Mouse (Mus musculus) midbrain, embryonic 15.5 days (tissue): ENCODE data around the gene Klhl36. TPM values are rescaled to one million over a fixed set of nuclear protein-coding genes. Genes with fewer than 3 reads are reported as not detected.
"Not testable (repeated sequence)": the region's sequence is repeated elsewhere in the genome, so short reads cannot be mapped to it uniquely, and the experiment has no call there.

Experiments
- ATAC-seq: fragments of 200-750 bp; cut with Nextera tagmentation; replicated peaks from 2 replicates; pipeline ENCODE4 v1.8.0; 2017; ENCODE audit warnings: moderate TSS enrichment
- H3K27ac ChIP-seq: fragments of 300-500 bp; sonication (generic); 2 replicates; pipeline ENCODE4 v1.5.1; 2015; ENCODE audit warnings: mild to moderate bottlenecking, inconsistent platforms
- H3K27me3 ChIP-seq: fragments of 300-500 bp; sonication (generic); replicated peaks from 2 replicates; pipeline ENCODE4 v1.6.1; 2015; ENCODE audit warnings: inconsistent platforms
- H3K36me3 ChIP-seq: fragments of 300-500 bp; sonication (generic); replicated peaks from 2 replicates; pipeline ENCODE4 v1.6.1; 2015; ENCODE audit warnings: inconsistent platforms
- H3K4me1 ChIP-seq: fragments of 300-500 bp; sonication (generic); 2 replicates; pipeline ENCODE4 v1.6.1; 2015; ENCODE audit warnings: inconsistent platforms
- H3K4me2 ChIP-seq: fragments of 300-500 bp; sonication (generic); 2 replicates; pipeline ENCODE4 v1.6.1; 2015; ENCODE audit warnings: inconsistent platforms, mild to moderate bottlenecking, moderate library complexity
- H3K4me3 ChIP-seq: fragments of 300-500 bp; sonication (generic); 2 replicates; pipeline ENCODE4 v1.5.1; 2015; ENCODE audit warnings: mild to moderate bottlenecking, inconsistent platforms
- H3K9ac ChIP-seq: fragments of 300-500 bp; sonication (generic); 2 replicates; pipeline ENCODE4 v1.6.1; 2015; ENCODE audit warnings: mild to moderate bottlenecking, inconsistent platforms
- H3K9me3 ChIP-seq: fragments of 300-500 bp; sonication (generic); 2 replicates; pipeline ENCODE4 v1.6.1; 2016; ENCODE audit warnings: inconsistent platforms
- WGBS: fragments of 180-500 bp; shearing (Covaris S2); methylation state at CpG from one replicate; pipeline ENCODE4 v1.1.7; 2015; ENCODE audit warnings: mixed read lengths; 5-methylcytosine and 5-hydroxymethylcytosine counted together
- polyA plus RNA-seq: library from polyadenylated mRNA; unstranded; fragments of >200 nt; fragmentation: Nextera tagmentation; extraction: Ambion mirVana; gene quantifications from 2 replicates; pipeline ENCODE4 v1.2.1, GENCODE M21; 2015

Gene Klhl36
- polyA plus RNA-seq, 1 experiment from 2014 or later: 20.2 TPM

- Histone ChIP-seq H3K4me1 (peaks cover 71% of the 10 kb centered on the region), H3K9ac (peak overlapping the region; percentile 43), H3K9me3 (no peaks in the 10 kb centered on the region), H3K27ac (peak overlapping the region; percentile 43), H3K27me3 (no peaks in the 10 kb centered on the region), H3K36me3 (no peaks in the 10 kb centered on the region), H3K4me2 (peak overlapping the region; percentile 78), H3K4me3 (peak overlapping the region; percentile 96)
- WGBS: 39% methylated on average over 10 of the region's 10 CpGs
- ATAC-seq: no peak
Observed at GRCm38 (mm10) chr8:119837553-119838071, 24.5 kb upstream of the Klhl36 start.

- WGBS: 61% methylated on average over 19 of the region's 19 CpGs
- Histone ChIP-seq H3K36me3 (no peaks in the 10 kb centered on the region), H3K4me3 (peak overlapping the region; percentile 96), H3K9ac (peak overlapping the region; percentile 74), H3K4me2 (peak overlapping the region; percentile 78), H3K27ac (peak overlapping the region; percentile 43), H3K9me3 (no peaks in the 10 kb centered on the region), H3K4me1 (peaks cover 64% of the 10 kb centered on the region), H3K27me3 (no peaks in the 10 kb centered on the region)
- ATAC-seq: no peak
Observed at GRCm38 (mm10) chr8:119838100-119838982, 23.7 kb upstream of the Klhl36 start.

GRCm38 (mm10) chr8:119838983-119839340, 23.1 kb upstream of the Klhl36 start:
- 41% methylated on average over 4 of the region's 4 CpGs for WGBS
- H3K27ac ChIP-seq: peak overlapping the region; percentile 88
- no peaks in the 10 kb centered on the region for H3K9me3 ChIP-seq
- no peaks in the 10 kb centered on the region for H3K27me3 ChIP-seq
- H3K36me3 ChIP-seq: no peaks in the 10 kb centered on the region
- peak overlapping the region; percentile 74 for H3K9ac ChIP-seq
- peak overlapping the region; percentile 96 for H3K4me3 ChIP-seq
- peak overlapping the region; percentile 78 for H3K4me2 ChIP-seq
- no peak for ATAC-seq
- peaks cover 58% of the 10 kb centered on the region for H3K4me1 ChIP-seq

- 8% methylated on average over 14 of the region's 14 CpGs for WGBS
- Histone ChIP-seq H3K36me3 (no peaks in the 10 kb centered on the region), H3K4me2 (peak overlapping the region; percentile 78), H3K27ac (peak overlapping the region; percentile 88), H3K4me1 (peaks cover 56% of the 10 kb centered on the region), H3K9ac (peak overlapping the region; percentile 74), H3K9me3 (no peaks in the 10 kb centered on the region), H3K27me3 (no peaks in the 10 kb centered on the region), H3K4me3 (peak overlapping the region; percentile 96)
- peak; percentile 25 for ATAC-seq
Observed at GRCm38 (mm10) chr8:119839419-119840021, 22.5 kb upstream of the Klhl36 start.

- ATAC-seq: peak; percentile 96
- under 1% methylated on average over 57 of the region's 57 CpGs for WGBS
- peaks cover 54% of the 10 kb centered on the region for H3K4me1 ChIP-seq
- peak within 1 kb of the TSS; percentile 96 for H3K4me3 ChIP-seq
- H3K9ac ChIP-seq: peak within 1 kb of the TSS; percentile 74
- H3K4me2 ChIP-seq: peak within 1 kb of the TSS; percentile 78
- no peaks in the 10 kb centered on the region for H3K27me3 ChIP-seq
- no peaks in the 10 kb centered on the region for H3K9me3 ChIP-seq
- no peaks in the 10 kb centered on the region for H3K36me3 ChIP-seq
- peak within 1 kb of the TSS; percentile 88 for H3K27ac ChIP-seq
Observed at GRCm38 (mm10) chr8:119840275-119840808, 21.7 kb upstream of the Klhl36 start, which contains the start of gene Cotl1. Gene Cotl1, minus strand, starts transcription at chr8:119840544.

GRCm38 (mm10) chr8:119840905-119841411, 21.1 kb upstream of the Klhl36 start:
- WGBS: 9% methylated on average over 8 of the region's 8 CpGs
- Histone ChIP-seq H3K4me3 (peak overlapping the region; percentile 96), H3K9ac (peak overlapping the region; percentile 55), H3K4me2 (peak overlapping the region; percentile 78), H3K4me1 (peaks cover 48% of the 10 kb centered on the region), H3K36me3 (no peaks in the 10 kb centered on the region), H3K27ac (peak overlapping the region; percentile 88), H3K27me3 (no peaks in the 10 kb centered on the region), H3K9me3 (no peaks in the 10 kb centered on the region)
- ATAC-seq: peak; percentile 18; the same call in 1 of the 2 replicates

- no peak overlapping the region for H3K9ac ChIP-seq
- peaks cover 24% of the 10 kb centered on the region for H3K4me1 ChIP-seq
- WGBS: 3% methylated on average over 4 of the region's 4 CpGs
- H3K36me3 ChIP-seq: no peaks in the 10 kb centered on the region
- no peaks in the 10 kb centered on the region for H3K9me3 ChIP-seq
- no peak overlapping the region for H3K27ac ChIP-seq
- no peak overlapping the region for H3K4me3 ChIP-seq
- no peak for ATAC-seq
- H3K4me2 ChIP-seq: no peak overlapping the region
- no peaks in the 10 kb centered on the region for H3K27me3 ChIP-seq
Observed at GRCm38 (mm10) chr8:119843444-119843843, 18.6 kb upstream of the Klhl36 start.

GRCm38 (mm10) chr8:119844577-119844976, 17.5 kb upstream of the Klhl36 start:
- H3K9ac ChIP-seq: no peak overlapping the region
- no peak for ATAC-seq
- H3K4me2 ChIP-seq: no peak overlapping the region
- no peak overlapping the region for H3K4me3 ChIP-seq
- no peaks in the 10 kb centered on the region for H3K9me3 ChIP-seq
- WGBS: 50% methylated on average over 8 of the region's 8 CpGs
- H3K27ac ChIP-seq: no peak overlapping the region
- no peaks in the 10 kb centered on the region for H3K27me3 ChIP-seq
- peaks cover 12% of the 10 kb centered on the region for H3K4me1 ChIP-seq
- no peaks in the 10 kb centered on the region for H3K36me3 ChIP-seq

GRCm38 (mm10) chr8:119845741-119846140, 16.3 kb upstream of the Klhl36 start:
- not testable (repeated sequence) for ATAC-seq, H3K27me3 ChIP-seq

GRCm38 (mm10) chr8:119847232-119847922, 14.7 kb upstream of the Klhl36 start:
- H3K27ac ChIP-seq: no peak overlapping the region
- WGBS: 91% methylated on average over 16 of the region's 16 CpGs
- H3K4me3 ChIP-seq: no peak overlapping the region
- ATAC-seq: no peak
- no peaks in the 10 kb centered on the region for H3K27me3 ChIP-seq
- H3K9me3 ChIP-seq: no peaks in the 10 kb centered on the region
- H3K4me2 ChIP-seq: no peak overlapping the region
- no peaks in the 10 kb centered on the region for H3K36me3 ChIP-seq
- H3K4me1 ChIP-seq: no peaks in the 10 kb centered on the region
- no peak overlapping the region for H3K9ac ChIP-seq

More at GRCm38 (mm10) chr8:119845741-119846140, 16.3 kb upstream of the Klhl36 start:
- not testable (repeated sequence) for H3K36me3 ChIP-seq, H3K4me2 ChIP-seq, H3K4me1 ChIP-seq, H3K9ac ChIP-seq, H3K27ac ChIP-seq, H3K4me3 ChIP-seq, H3K9me3 ChIP-seq
- 78% methylated on average over 7 of the region's 7 CpGs for WGBS

- Histone ChIP-seq H3K36me3 (no peaks in the 10 kb centered on the region), H3K27ac (no peak overlapping the region), H3K9me3 (no peaks in the 10 kb centered on the region), H3K4me3 (no peak overlapping the region), H3K9ac (no peak overlapping the region), H3K4me2 (no peak overlapping the region), H3K4me1 (no peaks in the 10 kb centered on the region), H3K27me3 (no peaks in the 10 kb centered on the region)
- 57% methylated on average over 8 of the region's 8 CpGs for WGBS
- ATAC-seq: no peak
Observed at GRCm38 (mm10) chr8:119853521-119853920, 8.5 kb upstream of the Klhl36 start.
